Mouse (Mus musculus): ENCODE measurements around the gene Magi2. TPM values are rescaled to one million over a fixed set of nuclear protein-coding genes. Genes with fewer than 3 reads are reported as not detected.
A peak's percentile ranks its signal among the peaks of the same experiment; 100 is the strongest.

Gene Magi2
- polyA plus RNA-seq, 1 experiment from 2014 or later = 3.3 TPM

- Histone ChIP-seq H3K36me3 (no peaks in the 10 kb centered on the region), H3K27ac (no peak overlapping the region), H3K4me3 (no peak overlapping the region), H3K9me3 (replicated peaks) (no peaks in the 10 kb centered on the region), H3K4me1 (no peaks in the 10 kb centered on the region), H3K27me3 (ENCODE audit: low read depth, poor library complexity, severe bottlenecking) (no peaks in the 10 kb centered on the region)
- 84% methylated on average over 7 of the region's 7 CpGs for WGBS
- DNase-seq (ENCODE audit: low spot score) = no peak
Observed at GRCm38 (mm10) chr5:20010210-20010609, 783.4 kb downstream of the Magi2 start.

GRCm38 (mm10) chr5:20018063-20018462 lies 791.2 kb downstream of the Magi2 start:
- H3K4me3 ChIP-seq = no peak overlapping the region
- no peaks in the 10 kb centered on the region for H3K36me3 ChIP-seq
- no peak for DNase-seq (ENCODE audit: low spot score)
- WGBS = 69% methylated on average over 3 of the region's 3 CpGs
- H3K4me1 ChIP-seq = no peaks in the 10 kb centered on the region
- no peak overlapping the region for H3K27ac ChIP-seq
- no peaks in the 10 kb centered on the region for H3K27me3 ChIP-seq (ENCODE audit: low read depth, poor library complexity, severe bottlenecking)
- H3K9me3 ChIP-seq (replicated peaks) = no peaks in the 10 kb centered on the region

GRCm38 (mm10) chr5:20046649-20047048 lies 819.8 kb downstream of the Magi2 start:
- Histone ChIP-seq H3K4me1 (no peaks in the 10 kb centered on the region; the same call in 1 of the 2 replicates), H3K27me3 (ENCODE audit: low read depth, poor library complexity, severe bottlenecking) (no peaks in the 10 kb centered on the region), H3K4me3 (no peak overlapping the region), H3K27ac (no peak overlapping the region), H3K9me3 (replicated peaks) (no peaks in the 10 kb centered on the region), H3K36me3 (no peaks in the 10 kb centered on the region)
- no peak for DNase-seq (ENCODE audit: low spot score)
- 84% methylated on average over 3 of the region's 3 CpGs for WGBS

- Histone ChIP-seq H3K9me3 (replicated peaks) (no peaks in the 10 kb centered on the region), H3K27ac (no peak overlapping the region), H3K36me3 (no peaks in the 10 kb centered on the region), H3K27me3 (ENCODE audit: low read depth, poor library complexity, severe bottlenecking) (no peaks in the 10 kb centered on the region), H3K4me1 (no peaks in the 10 kb centered on the region; the same call in 1 of the 2 replicates), H3K4me3 (no peak overlapping the region)
- DNase-seq (ENCODE audit: low spot score) = no peak
- 91% methylated on average over 2 of the region's 2 CpGs for WGBS
Observed at GRCm38 (mm10) chr5:20048386-20048785, 821.5 kb downstream of the Magi2 start.

GRCm38 (mm10) chr5:20050284-20050683 lies 823.4 kb downstream of the Magi2 start:
- Histone ChIP-seq H3K27ac (no peak overlapping the region), H3K4me3 (no peak overlapping the region), H3K4me1 (no peaks in the 10 kb centered on the region; the same call in 1 of the 2 replicates), H3K36me3 (no peaks in the 10 kb centered on the region), H3K9me3 (replicated peaks) (no peaks in the 10 kb centered on the region), H3K27me3 (ENCODE audit: low read depth, poor library complexity, severe bottlenecking) (no peaks in the 10 kb centered on the region)
- no peak for DNase-seq (ENCODE audit: low spot score)
- WGBS = 45% methylated on average over 1 of the region's 1 CpGs

GRCm38 (mm10) chr5:20055000-20055399 lies 828.2 kb downstream of the Magi2 start:
- Histone ChIP-seq H3K4me3 (no peak overlapping the region), H3K9me3 (replicated peaks) (no peaks in the 10 kb centered on the region), H3K27ac (no peak overlapping the region), H3K27me3 (ENCODE audit: low read depth, poor library complexity, severe bottlenecking) (no peaks in the 10 kb centered on the region), H3K36me3 (no peaks in the 10 kb centered on the region), H3K4me1 (peaks cover 12% of the 10 kb centered on the region)
- DNase-seq (ENCODE audit: low spot score) = no peak
- 90% methylated on average over 1 of the region's 1 CpGs for WGBS

GRCm38 (mm10) chr5:20056074-20056842 lies 829.4 kb downstream of the Magi2 start:
- 26% methylated on average over 5 of the region's 5 CpGs for WGBS
- Histone ChIP-seq H3K4me3 (no peak overlapping the region), H3K4me1 (peaks cover 12% of the 10 kb centered on the region), H3K9me3 (replicated peaks) (no peaks in the 10 kb centered on the region), H3K27ac (no peak overlapping the region), H3K27me3 (ENCODE audit: low read depth, poor library complexity, severe bottlenecking) (no peaks in the 10 kb centered on the region), H3K36me3 (no peaks in the 10 kb centered on the region)
- peak; percentile 41 for DNase-seq (ENCODE audit: low spot score)

GRCm38 (mm10) chr5:20056856-20057255 lies 830.0 kb downstream of the Magi2 start:
- Histone ChIP-seq H3K4me3 (no peak overlapping the region), H3K36me3 (no peaks in the 10 kb centered on the region), H3K9me3 (replicated peaks) (no peaks in the 10 kb centered on the region), H3K27ac (no peak overlapping the region), H3K4me1 (peaks cover 12% of the 10 kb centered on the region), H3K27me3 (ENCODE audit: low read depth, poor library complexity, severe bottlenecking) (no peaks in the 10 kb centered on the region)
- no peak for DNase-seq (ENCODE audit: low spot score)
- WGBS = 45% methylated on average over 2 of the region's 2 CpGs

- H3K36me3 ChIP-seq = no peaks in the 10 kb centered on the region
- DNase-seq (ENCODE audit: low spot score) = no peak
- WGBS = 79% methylated on average over 4 of the region's 4 CpGs
Observed at GRCm38 (mm10) chr5:20062011-20062410, 835.2 kb downstream of the Magi2 start.

GRCm38 (mm10) chr5:20065081-20065480 lies 838.2 kb downstream of the Magi2 start:
- Histone ChIP-seq H3K36me3 (no peaks in the 10 kb centered on the region), H3K4me1 (no peaks in the 10 kb centered on the region), H3K4me3 (no peak overlapping the region), H3K9me3 (replicated peaks) (no peaks in the 10 kb centered on the region), H3K27me3 (ENCODE audit: low read depth, poor library complexity, severe bottlenecking) (no peaks in the 10 kb centered on the region), H3K27ac (no peak overlapping the region)
- no peak for DNase-seq (ENCODE audit: low spot score)
- 92% methylated on average over 1 of the region's 1 CpGs for WGBS

More at GRCm38 (mm10) chr5:20062011-20062410, 835.2 kb downstream of the Magi2 start:
- H3K4me3 ChIP-seq = no peak overlapping the region
- no peaks in the 10 kb centered on the region for H3K27me3 ChIP-seq (ENCODE audit: low read depth, poor library complexity, severe bottlenecking)
- H3K4me1 ChIP-seq = peaks cover under 1% of the 10 kb centered on the region; the same call in 1 of the 2 replicates
- H3K9me3 ChIP-seq (replicated peaks) = no peaks in the 10 kb centered on the region
- H3K27ac ChIP-seq = no peak overlapping the region

GRCm38 (mm10) chr5:20068496-20068895 lies 841.7 kb downstream of the Magi2 start:
- no peak overlapping the region for H3K4me3 ChIP-seq
- no peaks in the 10 kb centered on the region for H3K4me1 ChIP-seq
- H3K9me3 ChIP-seq (replicated peaks) = no peaks in the 10 kb centered on the region
- H3K27me3 ChIP-seq (ENCODE audit: low read depth, poor library complexity, severe bottlenecking) = no peaks in the 10 kb centered on the region
- DNase-seq (ENCODE audit: low spot score) = no peak
- H3K36me3 ChIP-seq = no peaks in the 10 kb centered on the region
- no peak overlapping the region for H3K27ac ChIP-seq
- WGBS = 88% methylated on average over 1 of the region's 1 CpGs

GRCm38 (mm10) chr5:20068921-20069486 lies 842.2 kb downstream of the Magi2 start:
- WGBS = 79% methylated on average over 3 of the region's 3 CpGs
- Histone ChIP-seq H3K36me3 (no peaks in the 10 kb centered on the region), H3K4me3 (no peak overlapping the region), H3K9me3 (replicated peaks) (no peaks in the 10 kb centered on the region), H3K27me3 (ENCODE audit: low read depth, poor library complexity, severe bottlenecking) (no peaks in the 10 kb centered on the region), H3K27ac (no peak overlapping the region), H3K4me1 (no peaks in the 10 kb centered on the region)
- no peak for DNase-seq (ENCODE audit: low spot score)

- no peak for DNase-seq (ENCODE audit: low spot score)
- no peak overlapping the region for H3K4me3 ChIP-seq
- 81% methylated on average over 5 of the region's 5 CpGs for WGBS
- H3K4me1 ChIP-seq = no peaks in the 10 kb centered on the region
- H3K9me3 ChIP-seq (replicated peaks) = no peaks in the 10 kb centered on the region
- no peaks in the 10 kb centered on the region for H3K36me3 ChIP-seq
- no peaks in the 10 kb centered on the region for H3K27me3 ChIP-seq (ENCODE audit: low read depth, poor library complexity, severe bottlenecking)
- no peak overlapping the region for H3K27ac ChIP-seq
Observed at GRCm38 (mm10) chr5:20074101-20074500, 847.3 kb downstream of the Magi2 start.
